Mouse (Mus musculus): ENCODE data around the gene Mybphl. TPM values are rescaled to one million over a fixed set of nuclear protein-coding genes. Genes with fewer than 3 reads are reported as not detected.
A peak's percentile ranks its signal among the peaks of the same experiment; 100 is the strongest.

Gene Mybphl
- polyA plus RNA-seq (2015; fragmentation: Nextera tagmentation; extraction: Ambion mirVana), result not detected in 2 replicates

- Histone ChIP-seq H3K36me3 (ENCODE audit: control insufficient read depth, insufficient read depth, low read length) (no peaks in the 10 kb centered on the region), H3K27me3 (replicated peaks; ENCODE audit: control insufficient read depth, insufficient read depth, low read length) (no peaks in the 10 kb centered on the region), H3K4me1 (ENCODE audit: control insufficient read depth, insufficient read depth, low read length) (peaks cover 14% of the 10 kb centered on the region), H3K4me2 (ENCODE audit: low read depth, low read length) (no peak within 1 kb of the TSS), H3K9ac (ENCODE audit: low read depth, low read length) (no peak within 1 kb of the TSS), H3K27ac (ENCODE audit: low read length) (no peak within 1 kb of the TSS), H3K9me3 (ENCODE audit: control insufficient read depth, low read length) (no peaks in the 10 kb centered on the region), H3K4me3 (ENCODE audit: low read length) (no peak within 1 kb of the TSS)
- no peak for ATAC-seq
- 71% methylated on average over 9 of the region's 9 CpGs for whole genome bisulfite sequencing
Observed at GRCm38 (mm10) chr3:108364270-108364995, at the start of gene Mybphl. TSS of gene Mybphl (plus strand) at chr3:108364911.

- Histone ChIP-seq H3K4me1 (ENCODE audit: control insufficient read depth, insufficient read depth, low read length) (no peaks in the 10 kb centered on the region), H3K27me3 (replicated peaks; ENCODE audit: control insufficient read depth, insufficient read depth, low read length) (no peaks in the 10 kb centered on the region), H3K4me3 (ENCODE audit: low read length) (no peak overlapping the region), H3K9me3 (ENCODE audit: control insufficient read depth, low read length) (no peaks in the 10 kb centered on the region), H3K36me3 (ENCODE audit: control insufficient read depth, insufficient read depth, low read length) (no peaks in the 10 kb centered on the region), H3K4me2 (ENCODE audit: low read depth, low read length) (no peak overlapping the region), H3K27ac (ENCODE audit: low read length) (no peak overlapping the region), H3K9ac (ENCODE audit: low read depth, low read length) (no peak overlapping the region)
- WGBS, result 66% methylated on average over 2 of the region's 2 CpGs
- ATAC-seq, result no peak
Observed at GRCm38 (mm10) chr3:108318517-108318916, 46.2 kb upstream of the Mybphl start.

- ATAC-seq, result no peak
- H3K4me3 ChIP-seq (ENCODE audit: low read length), result no peak overlapping the region
- no peak overlapping the region for H3K27ac ChIP-seq (ENCODE audit: low read length)
- WGBS, result 72% methylated on average over 4 of the region's 4 CpGs
- H3K9me3 ChIP-seq (ENCODE audit: control insufficient read depth, low read length), result no peaks in the 10 kb centered on the region
- no peaks in the 10 kb centered on the region for H3K4me1 ChIP-seq (ENCODE audit: control insufficient read depth, insufficient read depth, low read length)
- H3K27me3 ChIP-seq (replicated peaks; ENCODE audit: control insufficient read depth, insufficient read depth, low read length), result no peaks in the 10 kb centered on the region
- H3K9ac ChIP-seq (ENCODE audit: low read depth, low read length), result no peak overlapping the region
- H3K4me2 ChIP-seq (ENCODE audit: low read depth, low read length), result no peak overlapping the region
- H3K36me3 ChIP-seq (ENCODE audit: control insufficient read depth, insufficient read depth, low read length), result no peaks in the 10 kb centered on the region
Observed at GRCm38 (mm10) chr3:108321671-108322070, 43.0 kb upstream of the Mybphl start.

- no peak for ATAC-seq
Observed at GRCm38 (mm10) chr3:108322136-108322535, 42.6 kb upstream of the Mybphl start.

GRCm38 (mm10) chr3:108322962-108323361, 41.7 kb upstream of the Mybphl start:
- Histone ChIP-seq H3K27me3 (replicated peaks; ENCODE audit: control insufficient read depth, insufficient read depth, low read length) (no peaks in the 10 kb centered on the region), H3K4me3 (ENCODE audit: low read length) (no peak overlapping the region), H3K27ac (ENCODE audit: low read length) (no peak overlapping the region), H3K9me3 (ENCODE audit: control insufficient read depth, low read length) (no peaks in the 10 kb centered on the region), H3K9ac (ENCODE audit: low read depth, low read length) (no peak overlapping the region), H3K36me3 (ENCODE audit: control insufficient read depth, insufficient read depth, low read length) (no peaks in the 10 kb centered on the region), H3K4me2 (ENCODE audit: low read depth, low read length) (no peak overlapping the region), H3K4me1 (ENCODE audit: control insufficient read depth, insufficient read depth, low read length) (no peaks in the 10 kb centered on the region)
- WGBS, result 91% methylated on average over 3 of the region's 3 CpGs
- ATAC-seq, result no peak

More at GRCm38 (mm10) chr3:108322136-108322535, 42.6 kb upstream of the Mybphl start:
- Histone ChIP-seq H3K4me1 (ENCODE audit: control insufficient read depth, insufficient read depth, low read length) (no peaks in the 10 kb centered on the region), H3K9me3 (ENCODE audit: control insufficient read depth, low read length) (no peaks in the 10 kb centered on the region), H3K4me3 (ENCODE audit: low read length) (no peak overlapping the region), H3K27ac (ENCODE audit: low read length) (no peak overlapping the region), H3K36me3 (ENCODE audit: control insufficient read depth, insufficient read depth, low read length) (no peaks in the 10 kb centered on the region), H3K9ac (ENCODE audit: low read depth, low read length) (no peak overlapping the region), H3K27me3 (replicated peaks; ENCODE audit: control insufficient read depth, insufficient read depth, low read length) (no peaks in the 10 kb centered on the region), H3K4me2 (ENCODE audit: low read depth, low read length) (no peak overlapping the region)
- 79% methylated on average over 4 of the region's 4 CpGs for WGBS

GRCm38 (mm10) chr3:108324837-108325236, 39.9 kb upstream of the Mybphl start:
- H3K4me2 ChIP-seq (ENCODE audit: low read depth, low read length), result no peak overlapping the region
- H3K9ac ChIP-seq (ENCODE audit: low read depth, low read length), result no peak overlapping the region
- no peak overlapping the region for H3K27ac ChIP-seq (ENCODE audit: low read length)
- WGBS, result 80% methylated on average over 4 of the region's 4 CpGs
- H3K9me3 ChIP-seq (ENCODE audit: control insufficient read depth, low read length), result no peaks in the 10 kb centered on the region
- no peaks in the 10 kb centered on the region for H3K27me3 ChIP-seq (replicated peaks; ENCODE audit: control insufficient read depth, insufficient read depth, low read length)
- H3K4me3 ChIP-seq (ENCODE audit: low read length), result no peak overlapping the region
- no peaks in the 10 kb centered on the region for H3K4me1 ChIP-seq (ENCODE audit: control insufficient read depth, insufficient read depth, low read length)
- H3K36me3 ChIP-seq (ENCODE audit: control insufficient read depth, insufficient read depth, low read length), result no peaks in the 10 kb centered on the region
- ATAC-seq, result no peak

- H3K27ac ChIP-seq (ENCODE audit: low read length), result no peak overlapping the region
- H3K36me3 ChIP-seq (ENCODE audit: control insufficient read depth, insufficient read depth, low read length), result no peaks in the 10 kb centered on the region
- WGBS, result 81% methylated on average over 9 of the region's 9 CpGs
- H3K4me1 ChIP-seq (ENCODE audit: control insufficient read depth, insufficient read depth, low read length), result no peaks in the 10 kb centered on the region
- no peak overlapping the region for H3K4me2 ChIP-seq (ENCODE audit: low read depth, low read length)
- no peak for ATAC-seq
- no peaks in the 10 kb centered on the region for H3K9me3 ChIP-seq (ENCODE audit: control insufficient read depth, low read length)
- no peak overlapping the region for H3K4me3 ChIP-seq (ENCODE audit: low read length)
- H3K27me3 ChIP-seq (replicated peaks; ENCODE audit: control insufficient read depth, insufficient read depth, low read length), result no peaks in the 10 kb centered on the region
- no peak overlapping the region for H3K9ac ChIP-seq (ENCODE audit: low read depth, low read length)
Observed at GRCm38 (mm10) chr3:108325521-108325920, 39.2 kb upstream of the Mybphl start.

- 87% methylated on average over 8 of the region's 8 CpGs for WGBS
- Histone ChIP-seq H3K27me3 (replicated peaks; ENCODE audit: control insufficient read depth, insufficient read depth, low read length) (no peaks in the 10 kb centered on the region), H3K4me3 (ENCODE audit: low read length) (no peak overlapping the region), H3K9ac (ENCODE audit: low read depth, low read length) (no peak overlapping the region), H3K9me3 (ENCODE audit: control insufficient read depth, low read length) (no peaks in the 10 kb centered on the region), H3K36me3 (ENCODE audit: control insufficient read depth, insufficient read depth, low read length) (no peaks in the 10 kb centered on the region), H3K4me1 (ENCODE audit: control insufficient read depth, insufficient read depth, low read length) (no peaks in the 10 kb centered on the region), H3K4me2 (ENCODE audit: low read depth, low read length) (no peak overlapping the region), H3K27ac (ENCODE audit: low read length) (no peak overlapping the region)
- ATAC-seq, result no peak
Observed at GRCm38 (mm10) chr3:108327275-108327674, 37.4 kb upstream of the Mybphl start.

- Histone ChIP-seq H3K36me3 (ENCODE audit: control insufficient read depth, insufficient read depth, low read length) (no peaks in the 10 kb centered on the region), H3K27ac (ENCODE audit: low read length) (peak overlapping the region; percentile 70; the same call in 1 of the 2 replicates), H3K4me1 (ENCODE audit: control insufficient read depth, insufficient read depth, low read length) (no peaks in the 10 kb centered on the region), H3K27me3 (replicated peaks; ENCODE audit: control insufficient read depth, insufficient read depth, low read length) (no peaks in the 10 kb centered on the region), H3K9me3 (ENCODE audit: control insufficient read depth, low read length) (no peaks in the 10 kb centered on the region), H3K4me3 (ENCODE audit: low read length) (no peak overlapping the region), H3K9ac (ENCODE audit: low read depth, low read length) (no peak overlapping the region), H3K4me2 (ENCODE audit: low read depth, low read length) (no peak overlapping the region)
- ATAC-seq, result peak; percentile 58; the same call in 1 of the 2 replicates
- WGBS, result 52% methylated on average over 3 of the region's 3 CpGs
Observed at GRCm38 (mm10) chr3:108327916-108328315, 36.8 kb upstream of the Mybphl start.

All from intestine, embryonic 16.5 days (tissue).